Mouse (Mus musculus) E14TG2a.4 (cell line): ENCODE measurements at regions not wholly inside any gene's neighbourhood (a gene's known extent, or its start where the extent isn't known, plus 50 kb on each side); places are given as distances from the start of the nearest gene placed in this dataset.

ENCODE experiments used
- CTCF ChIP-seq: conservative IDR thresholded peaks from 2 replicates; pipeline ENCODE4 v1.5.1; 2014; ENCODE audit warnings: low read length
- NANOG ChIP-seq: IDR thresholded peaks from 2 replicates; pipeline ENCODE4 v1.6.1; 2014; ENCODE audit warnings: borderline replicate concordance, low read length, mixed read lengths
- POU5F1 ChIP-seq: IDR thresholded peaks from 2 replicates; pipeline ENCODE4 v1.6.1; 2014; ENCODE audit warnings: low read length, borderline replicate concordance

GRCm38 (mm10) chr13:42546389-42546788 is 134.0 kb upstream of the Phactr1 start:
- TF ChIP-seq CTCF (no peak), NANOG (no peak), POU5F1 (no peak)
